Mouse (Mus musculus) urinary bladder, adult 2 months (tissue): Measurements from ENCODE around the gene Gm21969. TPM values are rescaled to one million over a fixed set of nuclear protein-coding genes. Genes with fewer than 3 reads are reported as not detected.

Source experiments
- DNase-seq: peaks from one replicate; pipeline ENCODE4 v3.0.0; 2022; ENCODE audit warnings: low spot score
- polyA plus RNA-seq: library from polyadenylated mRNA; depleted of rRNA; stranded (reverse); fragments of >200 nt; gene quantifications from 2 replicates; pipeline ENCODE4 v1.2.3, GENCODE M21; 2012; rRNA removed

Gene Gm21969
- polyA plus RNA-seq, 1 experiment: 0.04 TPM

GRCm38 (mm10) chr4:139661897-139662296 lies 58.9 kb downstream of the Gm21969 start:
- no peak for DNase-seq

- DNase-seq: no peak
Measured at GRCm38 (mm10) chr4:139667632-139668031, 64.6 kb downstream of the Gm21969 start.

DNA sequence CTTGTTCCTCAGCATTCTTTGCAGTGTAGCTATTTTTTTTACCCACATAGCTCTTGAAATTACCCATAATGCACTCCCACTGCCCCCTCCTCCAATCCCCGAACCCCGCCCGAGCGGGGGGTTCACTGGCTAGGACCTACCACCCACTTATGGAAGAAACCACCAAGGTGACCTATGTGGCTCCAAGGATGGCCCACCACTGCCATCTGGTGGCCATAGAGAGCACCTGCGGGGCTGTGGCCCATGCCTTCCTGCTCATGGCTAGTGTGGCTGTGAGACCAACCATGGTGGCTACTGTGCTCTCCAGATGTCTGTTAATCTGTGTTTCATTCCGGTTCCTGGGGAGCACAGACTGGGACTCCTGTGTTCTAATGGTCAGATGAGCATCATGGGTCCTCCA lies 66.9 kb downstream of the Gm21969 start:
- peak; percentile 36 for DNase-seq

DNA sequence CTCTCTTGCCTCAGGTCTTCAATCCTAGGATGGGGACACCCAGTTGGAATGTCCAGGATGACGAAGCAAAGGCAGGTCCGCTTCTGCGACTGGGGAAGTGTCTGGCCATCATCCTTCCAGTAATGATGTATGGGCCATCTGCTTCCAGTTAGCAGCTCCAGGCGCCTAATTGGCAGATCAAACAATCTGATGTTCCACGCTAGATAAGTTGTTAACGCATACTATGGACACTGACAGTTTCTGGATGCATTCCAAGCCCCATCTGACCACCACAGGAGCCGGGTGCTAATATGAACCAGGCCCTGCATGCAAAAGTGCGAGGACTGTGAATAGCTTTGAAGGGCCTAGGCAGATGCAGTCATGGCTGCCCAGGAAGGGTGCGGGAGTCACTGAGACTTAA lies 72.7 kb downstream of the Gm21969 start:
- DNase-seq: no peak

DNA sequence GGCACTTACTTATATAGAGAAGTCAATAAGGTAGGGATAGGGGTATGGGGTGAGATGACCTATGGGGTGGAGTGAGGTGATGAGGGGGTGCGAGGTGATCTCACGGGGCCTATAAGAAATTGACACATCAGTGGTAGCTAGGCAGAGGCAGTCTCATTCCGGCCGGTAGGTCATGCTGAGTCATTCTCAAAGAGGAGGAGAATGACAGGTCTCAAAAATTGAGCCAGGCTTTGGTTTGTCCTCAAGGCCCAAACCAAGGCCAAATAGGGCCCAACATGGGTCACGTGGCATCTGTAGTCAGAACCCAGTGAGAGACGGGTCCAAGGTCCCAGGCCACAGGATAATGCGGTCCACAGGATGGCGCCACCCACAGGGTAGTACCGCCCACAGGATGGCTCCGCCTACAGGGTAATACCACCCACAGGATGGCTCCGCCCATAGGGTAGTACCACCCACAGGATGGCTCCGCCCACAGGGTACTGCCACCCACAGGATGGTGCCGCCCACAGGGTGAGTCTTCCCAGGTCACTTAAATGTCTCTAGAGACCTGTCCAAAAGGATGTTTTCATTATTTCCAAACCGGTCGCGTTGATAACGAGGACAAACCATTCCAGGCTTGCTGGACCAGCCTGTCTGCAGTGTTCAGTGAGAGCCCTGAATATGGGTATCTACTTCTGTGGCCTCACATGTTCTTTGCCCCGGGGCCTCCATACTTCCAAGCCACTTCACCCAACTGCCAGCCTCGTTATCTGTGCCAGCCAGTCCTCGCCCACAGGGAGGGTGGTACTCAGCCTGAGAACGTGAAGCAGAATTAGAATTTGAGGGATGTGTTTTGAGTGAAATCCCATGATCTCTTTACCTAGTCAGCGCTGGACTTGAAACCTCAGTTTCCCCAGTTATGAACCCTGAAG lies 81.0 kb downstream of the Gm21969 start:
- DNase-seq: no peak

- peak; percentile 42 for DNase-seq
Measured at GRCm38 (mm10) chr4:139684639-139685017, 81.6 kb downstream of the Gm21969 start.

- no peak for DNase-seq
Measured at GRCm38 (mm10) chr4:139688058-139688457, 85.1 kb downstream of the Gm21969 start.

DNA sequence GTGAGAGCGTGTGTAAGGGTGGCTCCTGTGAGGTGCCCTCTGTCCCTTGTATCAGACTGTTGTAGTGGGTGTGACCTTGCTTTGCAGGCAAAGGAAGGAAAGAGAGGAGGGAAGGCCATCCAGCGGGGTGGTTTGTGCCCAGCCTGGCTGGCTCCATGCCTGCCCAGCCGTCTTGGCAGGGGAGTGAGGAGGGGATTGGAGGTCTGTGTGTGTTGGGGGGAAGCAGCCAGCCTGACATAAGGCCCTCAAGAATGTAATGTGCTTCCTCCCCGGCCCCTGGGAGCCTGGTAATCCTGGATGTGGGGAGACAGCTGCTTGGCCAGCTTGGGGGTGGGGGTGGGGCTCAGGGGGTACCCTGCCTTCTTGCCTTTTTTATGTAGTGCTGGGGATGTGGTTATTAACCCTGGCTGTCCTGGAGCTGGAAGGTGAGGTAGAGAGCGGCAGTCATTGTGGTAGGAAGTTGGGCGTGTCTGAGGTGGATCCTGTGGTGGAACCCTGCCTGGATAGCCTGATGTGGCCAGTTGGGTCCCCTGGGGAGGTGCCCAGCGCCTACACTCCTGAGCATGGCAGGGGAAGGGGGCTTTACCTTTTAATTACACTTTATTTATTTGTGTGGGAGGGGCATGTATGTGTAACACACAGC lies 86.8 kb downstream of the Gm21969 start:
- no peak for DNase-seq

- DNase-seq: no peak
Measured at GRCm38 (mm10) chr4:139693315-139693714, 90.3 kb downstream of the Gm21969 start.

DNA sequence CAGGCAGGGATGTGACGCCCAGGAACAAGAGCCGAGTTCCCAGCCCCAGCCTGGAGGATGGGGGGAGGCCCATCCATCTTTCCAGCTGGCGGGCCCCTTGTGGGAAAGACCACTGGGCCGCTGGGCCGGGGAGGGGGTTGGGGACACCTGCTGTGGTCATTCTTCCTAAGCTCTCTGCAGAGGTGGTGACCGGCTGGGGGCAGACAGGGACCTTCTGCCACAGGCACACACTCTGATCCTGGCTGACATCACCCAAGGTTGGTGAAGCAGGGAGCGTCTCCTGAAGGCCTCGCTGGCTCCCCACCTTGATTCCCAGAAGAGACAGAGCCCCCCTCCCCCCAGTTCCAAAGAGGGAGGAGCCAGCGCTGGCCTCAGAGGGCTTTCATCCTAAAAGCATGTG lies 94.8 kb downstream of the Gm21969 start:
- DNase-seq: no peak

DNA sequence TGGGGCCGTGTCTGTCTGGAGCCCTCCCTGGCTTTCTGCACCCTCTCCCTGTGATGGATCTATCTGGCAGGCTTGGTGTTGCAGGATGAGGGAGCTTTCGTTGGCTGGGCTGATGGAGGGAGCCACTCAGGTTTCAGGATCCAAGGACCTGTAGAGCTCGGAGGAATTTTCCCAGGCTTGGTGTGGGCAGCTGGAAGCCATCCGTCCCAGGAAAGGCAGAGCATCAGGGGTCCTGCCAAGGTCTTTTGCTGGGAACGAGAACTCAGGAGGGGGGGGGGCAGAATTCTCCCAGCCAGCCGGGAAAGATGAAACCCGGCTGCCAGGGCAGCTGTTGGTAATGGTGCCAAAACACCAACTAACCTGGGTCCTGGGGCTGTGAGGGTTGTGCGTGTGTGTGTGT lies 95.6 kb downstream of the Gm21969 start:
- no peak for DNase-seq

DNA sequence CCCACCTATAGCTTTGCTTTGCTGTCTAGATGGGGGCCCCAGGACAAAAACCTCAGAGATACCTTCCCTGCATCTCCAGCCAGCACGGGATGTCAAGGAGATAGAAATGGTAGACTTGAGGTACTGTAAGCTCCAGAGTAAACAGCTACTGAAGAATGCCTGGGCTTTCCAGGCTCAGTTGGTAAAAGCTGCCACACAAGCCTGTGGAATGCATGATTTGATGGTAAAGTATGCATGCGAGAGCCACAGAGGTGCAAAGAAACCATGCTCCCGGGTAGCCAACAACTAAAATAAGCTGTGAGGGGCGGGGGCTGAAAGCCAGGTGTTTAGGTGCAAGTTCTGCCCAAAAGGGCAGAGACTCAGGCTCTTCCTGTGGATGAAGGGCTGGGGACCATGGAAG lies 99.9 kb downstream of the Gm21969 start:
- DNase-seq: no peak

DNA sequence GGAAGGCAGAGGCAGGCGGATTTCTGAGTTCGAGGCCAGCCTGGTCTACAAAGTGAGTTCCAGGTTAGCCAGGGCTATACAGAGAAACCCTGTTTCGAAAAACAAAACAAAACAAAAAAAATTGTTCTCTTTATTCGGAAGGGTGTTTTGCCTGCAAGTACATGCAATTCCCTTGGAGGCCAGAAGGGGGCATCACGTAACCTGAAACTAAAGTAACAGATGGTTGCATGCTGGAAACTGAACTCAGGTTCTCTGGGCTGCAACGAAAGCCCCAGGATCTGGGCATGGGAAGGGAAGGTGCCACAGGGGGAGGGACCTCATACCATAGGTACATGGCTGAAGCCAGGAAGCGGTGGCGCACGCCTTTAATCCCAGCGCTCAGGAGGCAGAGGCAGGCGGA lies 100.5 kb downstream of the Gm21969 start:
- DNase-seq: no peak

DNA sequence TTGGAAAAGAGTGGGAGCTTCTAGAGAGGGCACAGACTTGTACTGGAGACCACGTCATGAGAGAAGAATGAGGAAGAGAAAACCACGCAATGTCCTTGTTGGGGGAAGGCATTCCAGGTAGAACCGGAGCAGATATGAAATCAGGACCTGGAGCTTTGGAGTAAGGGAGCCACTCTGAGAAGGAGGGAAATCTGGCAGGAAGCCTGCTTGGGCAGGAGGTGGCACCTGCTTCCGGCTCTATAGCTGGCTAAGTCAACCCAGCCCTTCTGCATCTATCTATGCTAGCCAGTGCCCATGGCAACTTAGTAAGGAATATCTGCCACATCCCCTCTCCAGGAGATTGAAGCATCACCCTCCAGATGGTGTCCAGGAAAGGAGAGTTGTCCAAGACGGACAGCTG lies 103.0 kb downstream of the Gm21969 start:
- DNase-seq: no peak

GRCm38 (mm10) chr4:139710467-139711334 lies 107.7 kb downstream of the Gm21969 start:
- DNase-seq: no peak

Other genes with a start within 250 kb of the Gm21969 start
- gene Iffo2, start 72.6 kb upstream of the Gm21969 start, polyA plus RNA-seq: 7.7 and 9.8 TPM in 2 replicates
- 26.5 and 33.0 TPM in 2 replicates for gene Aldh4a1, start 19.7 kb downstream of the Gm21969 start, polyA plus RNA-seq
- gene Tas1r2, start 50.4 kb downstream of the Gm21969 start, polyA plus RNA-seq: not detected in 2 replicates
- not detected in 2 replicates for gene Pax7, start 230.3 kb downstream of the Gm21969 start, polyA plus RNA-seq